Mouse (Mus musculus) cerebellum, adult 2 months (tissue): ENCODE data around the gene Sdk2.

Source experiments
- CTCF ChIP-seq: fragments of 200-500 bp; IDR thresholded peaks from 2 replicates; pipeline ENCODE4 v1.5.1; 2011; ENCODE audit warnings: low read depth, mild to moderate bottlenecking, control low read depth, low read length, moderate library complexity, borderline replicate concordance; ENCODE audit not compliant: insufficient read depth
- POLR2A ChIP-seq: fragments of 200-500 bp; IDR thresholded peaks from 2 replicates; pipeline ENCODE4 v1.6.1; 2011; ENCODE audit warnings: low read length, control low read depth, borderline replicate concordance; ENCODE audit not compliant: insufficient read depth

DNA sequence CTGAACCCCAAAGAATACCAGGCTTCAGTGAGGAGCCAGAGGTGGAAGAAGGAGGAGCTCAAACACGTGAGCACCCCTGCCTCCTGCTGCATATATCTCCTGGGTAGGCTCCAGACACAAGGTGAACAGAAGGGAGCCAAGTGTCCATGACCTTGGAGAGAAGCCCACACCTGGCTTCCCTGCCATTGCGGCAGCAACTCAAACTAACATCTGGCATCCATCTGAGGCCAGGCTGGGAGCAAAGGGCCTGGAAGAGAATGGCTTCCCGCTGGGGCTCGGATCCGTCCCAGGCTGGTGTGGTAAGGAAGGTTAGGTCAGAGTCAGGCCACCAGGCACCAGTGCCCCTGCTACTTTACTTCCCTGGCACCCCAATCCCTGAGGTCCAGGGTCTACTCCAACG, 338.9 kb downstream of the Sdk2 start:
- TF ChIP-seq POLR2A (no peak), CTCF (no peak)
